Mouse (Mus musculus): ENCODE measurements around the gene Rpl27a. TPM values are rescaled to one million over a fixed set of nuclear protein-coding genes. Genes with fewer than 3 reads are reported as not detected.

Rpl27a gene
- polyA plus RNA-seq, 1 experiment = 9,948 TPM

DNA sequence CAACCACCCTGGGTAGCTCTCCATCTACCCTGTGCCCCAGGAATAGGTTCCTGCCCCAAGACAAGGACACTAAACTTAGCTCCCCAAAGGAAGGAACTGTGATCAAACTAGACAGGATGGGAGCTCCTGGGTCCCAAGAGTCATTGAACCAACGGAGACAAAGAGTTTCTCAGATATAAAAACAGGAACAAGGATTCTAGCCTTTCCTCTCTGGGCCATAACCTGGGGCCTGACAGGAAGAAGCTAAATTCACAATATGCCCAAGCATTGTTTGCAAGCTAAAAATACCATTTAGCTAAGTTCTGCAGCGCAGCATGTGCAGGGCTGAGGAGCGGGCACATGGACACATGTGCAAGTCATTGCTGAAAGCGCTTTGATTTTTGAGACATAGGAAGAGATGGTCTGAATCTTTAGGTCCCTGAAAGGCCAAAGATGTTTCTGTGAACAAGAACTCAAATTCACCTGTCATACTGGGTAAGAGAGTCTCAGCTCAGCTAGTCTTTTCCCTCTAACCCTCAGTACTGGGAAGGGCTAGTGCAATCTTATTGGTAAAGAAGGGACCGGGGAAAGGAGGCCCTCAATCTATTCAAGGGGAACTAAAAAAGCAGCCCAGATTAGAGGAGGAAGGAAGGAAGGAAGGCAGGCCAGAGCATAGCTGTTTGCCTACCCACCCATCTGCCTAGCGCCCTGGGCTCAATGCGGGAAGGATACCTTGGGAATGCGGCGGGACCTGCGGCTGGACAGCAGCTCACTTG, 22.8 kb downstream of the Rpl27a start:
- no peak for TF ChIP-seq GATA1 (IDR thresholded peaks at IDR 0.05; ENCODE audit: low read length)

DNA sequence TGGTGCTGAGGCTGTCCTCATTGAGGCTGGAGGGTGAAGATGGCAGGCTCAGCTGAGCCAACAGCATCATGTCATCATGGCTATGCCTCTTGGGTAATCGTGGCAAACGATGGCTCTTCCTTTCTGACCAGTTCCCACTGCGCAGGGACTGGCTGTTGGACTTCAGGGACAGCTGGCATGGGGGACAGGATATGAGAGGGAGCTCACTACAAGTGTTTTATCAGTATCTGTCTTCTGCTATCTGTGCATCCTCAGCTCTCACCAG, 23.3 kb downstream of the Rpl27a start:
- TF ChIP-seq GATA1 (IDR thresholded peaks at IDR 0.05; ENCODE audit: low read length) = no peak

DNA sequence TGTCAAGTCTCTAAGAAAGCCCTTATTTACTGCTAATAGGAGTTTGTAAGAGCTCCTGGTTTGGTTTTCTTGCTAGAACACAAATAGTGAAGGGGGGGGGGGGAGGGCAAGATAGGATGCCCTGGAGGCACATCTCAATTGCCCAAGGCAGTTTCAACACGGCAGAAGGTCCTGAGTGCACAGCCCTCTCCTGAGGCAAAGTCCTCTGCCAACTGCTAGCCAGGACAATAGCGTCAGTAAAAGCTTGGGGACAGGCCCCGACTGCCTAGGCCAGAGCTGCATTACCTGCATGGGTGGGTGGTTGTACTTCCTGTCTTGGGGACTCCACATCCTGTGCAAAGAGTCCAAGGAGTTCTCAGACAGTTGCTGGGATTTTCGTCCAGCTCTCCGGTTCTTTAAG, 25.8 kb downstream of the Rpl27a start:
- no peak for TF ChIP-seq GATA1 (IDR thresholded peaks at IDR 0.05; ENCODE audit: low read length)

DNA sequence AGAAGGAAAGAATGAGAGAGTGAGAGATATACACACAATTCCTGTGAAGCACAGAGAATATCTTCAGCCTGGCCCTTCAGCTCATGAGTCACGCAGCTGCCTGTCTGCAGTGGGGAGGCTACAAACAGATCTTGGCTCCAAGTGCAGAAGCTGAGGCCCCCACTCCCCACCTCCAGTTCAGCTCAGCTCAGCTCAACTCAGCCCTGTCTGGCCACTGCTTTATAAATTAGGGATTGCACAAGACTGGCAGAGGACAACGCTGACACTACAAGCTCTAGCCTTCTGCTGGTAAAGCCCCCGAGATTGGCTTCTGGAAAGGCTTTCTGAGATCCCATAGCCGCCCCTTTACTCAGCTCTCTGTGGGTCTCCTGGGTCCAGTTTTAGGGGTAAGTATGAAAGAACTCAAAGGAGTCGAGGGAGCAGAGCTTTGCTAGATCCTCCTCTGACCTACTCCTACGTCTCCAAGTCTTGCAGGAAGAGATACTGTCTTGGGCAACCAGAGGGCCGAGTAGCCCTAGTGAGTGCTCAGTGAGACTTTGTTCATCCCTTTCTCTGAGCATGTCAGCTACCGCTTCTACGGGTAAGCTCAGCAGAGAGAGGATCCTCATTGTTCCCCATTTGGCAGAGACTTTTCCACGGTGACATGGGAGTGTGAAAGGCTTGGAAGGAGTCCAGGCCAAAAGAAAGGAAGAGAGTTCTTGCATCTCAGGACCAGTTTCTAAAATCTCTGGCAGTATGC, 26.5 kb downstream of the Rpl27a start:
- TF ChIP-seq GATA1 (IDR thresholded peaks at IDR 0.05; ENCODE audit: low read length) = no peak

DNA sequence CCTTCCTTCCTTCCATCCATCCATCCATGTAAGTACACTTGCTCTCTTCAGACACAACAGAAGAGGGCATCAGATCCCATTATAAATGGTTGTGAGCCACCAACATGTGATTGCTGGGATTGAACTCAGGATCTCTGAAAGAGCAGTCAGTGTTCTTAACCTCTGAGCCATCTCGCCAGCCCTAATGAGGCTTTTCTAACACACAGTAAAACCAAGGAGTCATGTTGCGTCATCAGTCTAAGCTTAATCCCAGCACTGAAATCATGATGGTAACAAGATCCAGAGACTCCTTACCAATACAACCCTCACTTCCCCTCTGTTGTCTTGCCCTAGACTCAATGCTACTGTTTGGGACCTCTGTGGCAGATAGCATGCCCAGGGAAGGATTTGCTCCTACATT, 27.2 kb downstream of the Rpl27a start:
- TF ChIP-seq GATA1 (IDR thresholded peaks at IDR 0.05; ENCODE audit: low read length) = no peak

DNA sequence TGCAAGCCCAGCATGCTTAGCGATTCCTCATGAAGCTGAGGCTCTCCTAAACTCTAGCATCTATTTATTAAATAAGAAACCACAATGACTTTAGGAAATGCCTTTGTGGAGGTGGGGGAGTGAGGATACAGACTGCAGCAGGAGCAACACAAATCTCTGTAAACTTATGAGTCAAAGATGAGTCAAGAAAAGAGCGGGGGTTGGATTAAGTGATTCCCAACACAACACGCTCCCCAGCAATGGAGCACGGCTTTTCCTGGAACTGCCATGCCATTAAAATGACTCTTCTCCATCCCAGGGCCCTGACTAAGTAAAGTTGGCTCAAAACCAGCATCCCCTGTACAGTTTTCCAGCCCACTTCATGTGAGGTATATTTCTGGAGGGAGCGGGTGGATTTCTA, 27.8 kb downstream of the Rpl27a start:
- TF ChIP-seq GATA1 (IDR thresholded peaks at IDR 0.05; ENCODE audit: low read length) = no peak

DNA sequence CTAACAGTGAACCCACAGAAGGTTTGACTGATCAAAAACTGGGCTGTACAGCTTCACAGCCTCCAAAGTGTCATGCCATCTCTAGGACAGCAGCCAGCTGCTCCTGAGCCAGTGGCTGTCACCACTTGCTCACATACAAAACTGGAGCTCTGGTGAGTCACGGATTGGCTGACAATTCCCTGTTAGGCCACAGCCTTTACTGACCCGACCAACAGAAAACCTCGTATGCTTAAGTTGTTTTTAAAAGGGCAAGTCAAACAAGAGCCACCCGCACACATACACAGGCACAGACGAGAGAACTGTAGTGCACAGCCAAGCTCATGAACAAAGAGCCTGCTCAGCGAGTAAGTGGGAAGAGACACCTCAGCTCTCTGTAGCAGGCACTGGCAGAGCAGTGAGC, 40.6 kb downstream of the Rpl27a start:
- TF ChIP-seq GATA1 (IDR thresholded peaks at IDR 0.05; ENCODE audit: low read length) = no peak

DNA sequence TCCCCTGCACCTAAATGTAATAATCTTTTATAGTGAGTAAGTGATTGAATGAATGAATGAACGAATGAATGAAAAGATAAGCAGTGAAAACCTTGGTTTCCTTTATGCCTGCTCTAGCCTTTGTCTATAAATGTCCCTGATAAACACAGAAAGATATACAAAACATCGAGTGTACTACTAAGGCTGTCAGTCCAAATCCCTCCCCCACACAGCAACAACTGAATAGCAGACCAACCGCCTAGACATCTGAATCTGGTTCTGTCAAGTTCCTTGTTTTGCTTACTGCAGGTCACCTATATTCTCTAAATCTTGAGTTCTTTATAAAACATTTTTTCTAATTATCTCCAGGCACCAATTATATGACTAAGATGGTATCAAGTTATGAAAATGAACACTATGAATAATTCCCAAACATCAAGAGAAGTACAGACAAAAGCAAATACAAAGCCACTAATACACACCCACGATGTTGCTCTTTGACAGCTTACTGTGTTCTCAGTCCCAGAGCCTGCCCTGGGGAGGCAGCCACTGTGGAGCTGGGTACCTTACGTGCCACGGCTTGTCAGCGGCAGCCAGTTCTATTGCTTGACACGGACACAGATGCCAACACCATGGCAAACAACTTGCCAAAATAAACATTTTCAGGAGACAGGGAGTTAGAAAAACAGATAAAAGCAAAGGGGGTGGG, 42.7 kb downstream of the Rpl27a start:
- TF ChIP-seq GATA1 (IDR thresholded peaks at IDR 0.05; ENCODE audit: low read length) = no peak

DNA sequence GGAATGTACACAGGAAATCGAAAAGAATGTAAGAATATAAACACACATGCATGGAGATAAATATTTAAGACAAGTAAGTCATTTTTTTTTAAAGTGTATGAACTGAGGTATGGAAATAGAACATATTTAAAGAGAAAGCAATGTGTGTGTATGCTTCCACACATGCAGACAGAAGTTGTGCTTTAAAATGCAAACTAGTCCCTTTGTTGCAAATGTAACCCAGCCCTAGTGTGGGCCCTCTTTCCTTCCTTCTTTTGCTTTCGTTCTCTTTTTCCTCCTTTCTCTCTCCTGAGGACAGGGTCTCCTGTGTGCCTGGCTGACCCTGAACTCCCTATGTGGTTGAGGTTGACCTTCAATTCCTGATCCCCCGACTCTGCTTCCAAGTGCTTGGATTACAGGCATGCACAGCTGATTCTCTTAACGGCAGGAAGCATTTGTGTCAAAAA, 43.2 kb downstream of the Rpl27a start:
- no peak for TF ChIP-seq GATA1 (IDR thresholded peaks at IDR 0.05; ENCODE audit: low read length)

DNA sequence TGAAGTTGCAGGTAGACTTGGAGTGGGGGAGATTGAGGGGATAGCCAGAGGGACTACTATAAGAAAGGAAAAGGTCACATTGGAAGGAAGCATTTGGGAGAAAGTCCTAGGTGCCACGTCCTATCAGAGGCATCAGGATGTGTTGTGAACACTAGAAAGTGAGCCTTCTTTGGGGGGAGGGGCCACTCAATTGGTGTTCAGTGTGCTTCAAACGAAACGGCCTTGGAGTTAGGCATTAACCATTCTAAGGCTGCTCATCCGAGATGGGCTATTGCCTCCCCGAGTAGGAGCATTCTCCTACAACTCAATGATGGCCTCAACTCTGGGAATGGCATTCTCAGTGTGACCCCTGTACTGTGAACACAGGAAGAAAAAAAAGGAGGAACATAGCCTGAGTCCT, 43.7 kb downstream of the Rpl27a start:
- TF ChIP-seq GATA1 (IDR thresholded peaks at IDR 0.05; ENCODE audit: low read length) = no peak

DNA sequence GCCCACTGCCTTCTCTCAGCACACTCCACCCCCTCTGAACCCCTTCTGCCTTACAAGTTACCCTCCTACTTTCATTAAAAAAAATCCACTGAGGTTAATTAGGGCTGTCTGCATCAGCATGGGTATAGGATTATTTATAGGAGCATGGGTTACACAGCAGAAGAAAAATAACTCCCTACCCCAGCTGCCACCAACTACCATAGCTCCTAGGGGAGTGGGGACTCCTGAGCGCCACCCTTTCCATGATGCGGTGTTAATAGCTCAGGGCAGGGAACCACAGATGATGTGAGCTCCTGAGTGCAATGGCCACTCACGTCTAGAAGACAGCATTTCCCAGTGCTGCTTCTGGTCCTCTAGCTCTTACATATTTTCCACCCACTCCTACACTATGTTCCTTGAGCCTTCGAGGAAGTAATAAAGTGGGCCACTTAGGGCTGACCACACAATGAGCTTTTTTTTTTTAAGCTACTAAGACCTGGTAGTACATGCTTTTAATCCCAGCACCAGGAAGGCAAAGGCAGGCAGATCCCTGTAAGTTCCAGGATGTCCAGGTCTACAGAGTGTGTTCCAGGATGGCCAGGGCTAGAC, 44.9 kb downstream of the Rpl27a start:
- no peak for TF ChIP-seq GATA1 (IDR thresholded peaks at IDR 0.05; ENCODE audit: low read length)

DNA sequence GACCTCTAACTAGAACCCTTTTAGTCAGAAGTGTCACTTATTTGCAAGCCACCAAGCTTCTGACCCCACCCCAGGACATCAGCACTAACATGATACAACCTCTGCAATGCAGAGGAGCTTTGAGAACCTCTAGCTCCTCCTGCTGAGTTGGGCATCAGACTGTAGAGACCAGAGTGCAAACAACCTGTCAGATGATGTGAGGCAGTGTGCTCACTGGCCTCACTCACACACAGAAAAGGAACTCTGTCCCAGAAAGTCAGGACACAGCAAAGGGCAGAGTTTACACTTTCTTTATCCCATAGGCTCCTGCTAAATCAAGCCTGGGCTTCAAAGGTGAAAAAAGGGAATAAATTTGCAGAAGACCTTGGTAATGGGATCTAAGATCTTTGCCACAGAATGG, 47.4 kb downstream of the Rpl27a start:
- no peak for TF ChIP-seq GATA1 (IDR thresholded peaks at IDR 0.05; ENCODE audit: low read length)

DNA sequence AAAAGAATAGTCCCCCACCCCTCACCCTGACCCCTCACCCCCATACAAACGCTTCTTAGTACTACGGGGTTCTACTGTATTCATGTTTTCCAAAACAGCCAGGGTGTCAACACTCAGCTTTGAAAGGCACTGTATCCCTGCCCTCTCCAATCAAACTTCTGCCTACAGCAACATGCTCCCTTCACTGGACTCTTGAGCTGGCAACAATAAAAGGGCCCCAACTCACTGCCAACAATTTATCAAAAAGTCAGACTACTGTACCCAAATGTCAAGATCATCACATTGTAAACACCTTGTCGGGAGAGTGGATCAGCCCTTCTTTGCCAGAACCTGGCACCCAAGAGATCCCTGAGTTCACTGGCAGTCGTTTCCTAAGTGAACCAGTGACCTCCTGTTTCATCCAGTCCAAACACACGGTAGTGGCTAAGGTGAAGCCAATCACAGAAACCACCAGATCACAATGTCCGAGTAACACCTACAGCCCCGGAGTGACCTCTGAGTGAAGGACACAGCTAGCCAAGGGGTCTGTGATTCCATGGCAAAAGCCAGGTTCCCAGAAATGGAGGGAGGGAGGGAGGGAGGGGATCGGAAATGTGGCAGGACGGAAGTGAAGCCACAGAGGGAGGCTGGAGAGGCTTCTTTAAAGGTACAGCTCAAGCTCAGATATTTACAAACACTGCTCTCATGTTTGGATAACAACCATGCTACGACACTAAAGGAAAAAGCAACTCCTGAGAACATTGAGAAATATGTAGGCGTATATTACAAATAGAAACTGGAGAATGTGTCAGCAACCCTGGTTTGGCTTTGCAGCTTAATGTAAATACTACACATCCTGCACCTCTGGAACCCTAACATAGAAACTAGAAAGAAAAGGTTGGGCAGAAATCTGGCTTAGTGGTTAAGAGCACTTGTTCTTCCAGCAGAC, 48.2 kb downstream of the Rpl27a start:
- no peak for TF ChIP-seq GATA1 (IDR thresholded peaks at IDR 0.05; ENCODE audit: low read length)

DNA sequence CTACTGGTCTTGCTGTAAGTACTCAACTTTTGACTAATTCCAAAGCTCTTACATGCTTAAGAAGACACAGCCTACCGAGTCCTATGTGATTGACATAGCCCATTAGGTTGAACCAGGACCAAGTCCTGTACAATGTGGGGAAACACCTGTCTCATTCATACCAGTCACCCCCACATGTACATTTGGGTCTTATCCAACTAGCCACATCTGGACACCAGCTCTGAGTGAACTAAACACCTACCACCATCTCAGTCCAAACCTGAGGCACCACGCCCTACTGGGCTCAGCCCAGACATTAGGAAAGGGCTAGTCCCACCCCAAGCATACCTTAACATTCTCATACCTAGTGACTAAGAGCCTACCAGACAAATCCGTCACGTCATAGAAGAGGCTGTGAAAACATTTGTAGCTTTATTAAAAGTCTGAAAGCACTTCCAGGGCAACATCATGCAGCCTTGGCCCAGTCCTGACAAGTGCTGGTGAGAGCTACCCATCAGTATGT, 49.5 kb downstream of the Rpl27a start:
- no peak for TF ChIP-seq GATA1 (IDR thresholded peaks at IDR 0.05; ENCODE audit: low read length)

Other genes with a start within 250 kb of the Rpl27a start
- gene Stk33, start 80.1 kb upstream of the Rpl27a start, polyA plus RNA-seq (2012) = not detected in 2 replicates
- gene Trim66, start 11.0 kb upstream of the Rpl27a start, polyA plus RNA-seq (2012) = 0.01 and 0.03 TPM in 2 replicates
- gene St5, start 184.5 kb downstream of the Rpl27a start, polyA plus RNA-seq (2012) = 0.16 and 0.18 TPM in 2 replicates
- gene Akip1, start 184.5 kb downstream of the Rpl27a start, polyA plus RNA-seq (2012) = 20.7 and 29.3 TPM in 2 replicates
- not detected in 2 replicates for gene BC051019, start 204.7 kb downstream of the Rpl27a start, polyA plus RNA-seq (2012)
- gene Ascl3, start 212.6 kb downstream of the Rpl27a start, polyA plus RNA-seq (2012) = 0.12 TPM in 1 of 2 replicates, not detected in the other
- gene Tmem9b, start 233.7 kb downstream of the Rpl27a start, polyA plus RNA-seq (2012) = 7.1 and 14.3 TPM in 2 replicates